Mouse (Mus musculus) neural tube, embryonic 14.5 days (tissue): Measurements from ENCODE around the gene Odf3. TPM values are rescaled to one million over a fixed set of nuclear protein-coding genes. Genes with fewer than 3 reads are reported as not detected.
"Not testable (repeated sequence)": the region's sequence is repeated elsewhere in the genome, so short reads cannot be mapped to it uniquely, and the experiment has no call there.

Source experiments
- ATAC-seq: fragments of 200-750 bp; cut with Nextera tagmentation; 2 replicates; pipeline ENCODE4 v1.8.0; 2017; ENCODE audit warnings: low read depth, mild to moderate bottlenecking, moderate TSS enrichment, moderate library complexity
- H3K27ac ChIP-seq: fragments of 300-500 bp; sonication (generic); 2 replicates; pipeline ENCODE4 v1.5.1; 2014; ENCODE audit warnings: low read depth, mild to moderate bottlenecking, control low read depth, low read length, moderate library complexity, mixed read lengths
- H3K27me3 ChIP-seq: fragments of 300-500 bp; sonication (generic); 2 replicates; pipeline ENCODE4 v1.6.1; 2014; ENCODE audit warnings: low read length; ENCODE audit not compliant: control insufficient read depth, insufficient read depth
- H3K36me3 ChIP-seq: fragments of 300-500 bp; sonication (generic); 2 replicates; pipeline ENCODE4 v1.6.1; 2014; ENCODE audit warnings: low read length, mixed read lengths; ENCODE audit not compliant: control insufficient read depth, insufficient read depth
- H3K4me1 ChIP-seq: fragments of 300-500 bp; sonication (generic); 2 replicates; pipeline ENCODE4 v1.6.1; 2014; ENCODE audit warnings: low read length; ENCODE audit not compliant: control insufficient read depth, insufficient read depth
- H3K4me2 ChIP-seq: fragments of 300-500 bp; sonication (generic); 2 replicates; pipeline ENCODE4 v1.6.1; 2014; ENCODE audit warnings: mild to moderate bottlenecking, low read depth, low read length, control low read depth
- H3K4me3 ChIP-seq: fragments of 300-500 bp; sonication (generic); 2 replicates; pipeline ENCODE4 v1.5.1; 2014; ENCODE audit warnings: low read depth, low read length, control low read depth, mixed read lengths
- H3K9ac ChIP-seq: fragments of 300-500 bp; sonication (generic); replicated peaks from 2 replicates; pipeline ENCODE4 v1.6.1; 2014; ENCODE audit warnings: low read depth, mild to moderate bottlenecking, control low read depth, low read length, mixed read lengths
- H3K9me3 ChIP-seq: fragments of 300-500 bp; sonication (generic); 2 replicates; pipeline ENCODE4 v1.6.1; 2016; ENCODE audit warnings: low read length; ENCODE audit not compliant: control insufficient read depth
- WGBS: fragments of 180-500 bp; shearing (Covaris S2); extraction: QIAGEN DNeasy Blood & Tissue Kit; methylation state at CpG from one replicate; pipeline ENCODE4 v1.1.7; 2014; 5-methylcytosine and 5-hydroxymethylcytosine counted together
- polyA plus RNA-seq: library from polyadenylated mRNA; unstranded; fragments of >200 nt; fragmentation: Nextera tagmentation; extraction: Ambion mirVana; gene quantifications from 2 replicates; pipeline ENCODE4 v1.2.1, GENCODE M21; 2014

The Odf3 gene
- polyA plus RNA-seq, 1 experiment from 2014 or later, result 0.37 TPM

GRCm38 (mm10) chr7:140864761-140865160, 17.2 kb downstream of the Odf3 start:
- H3K9ac ChIP-seq, result no peak overlapping the region
- no peak overlapping the region for H3K4me3 ChIP-seq
- peaks cover 44% of the 10 kb centered on the region for H3K36me3 ChIP-seq
- 89% methylated on average over 12 of the region's 12 CpGs for WGBS
- H3K27ac ChIP-seq, result no peak overlapping the region
- no peak for ATAC-seq
- H3K4me1 ChIP-seq, result no peaks in the 10 kb centered on the region
- H3K4me2 ChIP-seq, result no peak overlapping the region
- H3K9me3 ChIP-seq, result no peaks in the 10 kb centered on the region
- no peaks in the 10 kb centered on the region for H3K27me3 ChIP-seq

- Histone ChIP-seq H3K9ac (no peak overlapping the region), H3K4me1 (no peaks in the 10 kb centered on the region), H3K27me3 (no peaks in the 10 kb centered on the region), H3K4me3 (no peak overlapping the region), H3K36me3 (peaks cover 20% of the 10 kb centered on the region), H3K4me2 (no peak overlapping the region), H3K27ac (no peak overlapping the region), H3K9me3 (no peaks in the 10 kb centered on the region)
- 83% methylated on average over 4 of the region's 4 CpGs for WGBS
- no peak for ATAC-seq
These were observed 26.6 kb downstream of the Odf3 start for GRCm38 (mm10) chr7:140874224-140874623.

- no peaks in the 10 kb centered on the region for H3K27me3 ChIP-seq
- no peak overlapping the region for H3K4me3 ChIP-seq
- no peaks in the 10 kb centered on the region for H3K9me3 ChIP-seq
- H3K9ac ChIP-seq, result no peak overlapping the region
- no peak overlapping the region for H3K4me2 ChIP-seq
- H3K27ac ChIP-seq, result no peak overlapping the region
- WGBS, result 92% methylated on average over 6 of the region's 6 CpGs
- no peaks in the 10 kb centered on the region; the same call in 1 of the 2 replicates for H3K4me1 ChIP-seq
- ATAC-seq, result no peak
- peaks cover 20% of the 10 kb centered on the region for H3K36me3 ChIP-seq
These were observed 29.8 kb downstream of the Odf3 start for GRCm38 (mm10) chr7:140877364-140877763.

GRCm38 (mm10) chr7:140879355-140879754, 31.8 kb downstream of the Odf3 start:
- H3K4me1 ChIP-seq, result peaks cover 4% of the 10 kb centered on the region; the same call in 1 of the 2 replicates
- H3K27ac ChIP-seq, result no peak overlapping the region
- H3K36me3 ChIP-seq, result peaks cover 20% of the 10 kb centered on the region
- no peak overlapping the region for H3K4me3 ChIP-seq
- no peaks in the 10 kb centered on the region for H3K27me3 ChIP-seq
- no peak overlapping the region for H3K4me2 ChIP-seq
- H3K9me3 ChIP-seq, result no peaks in the 10 kb centered on the region
- 89% methylated on average over 7 of the region's 7 CpGs for WGBS
- H3K9ac ChIP-seq, result no peak overlapping the region
- ATAC-seq, result no peak

GRCm38 (mm10) chr7:140880419-140880818, 32.8 kb downstream of the Odf3 start:
- 89% methylated on average over 3 of the region's 3 CpGs for WGBS
- H3K36me3 ChIP-seq, result peaks cover 17% of the 10 kb centered on the region; the same call in 1 of the 2 replicates
- ATAC-seq, result no peak
- H3K4me2 ChIP-seq, result no peak overlapping the region
- H3K9me3 ChIP-seq, result no peaks in the 10 kb centered on the region
- H3K9ac ChIP-seq, result no peak overlapping the region
- no peak overlapping the region for H3K27ac ChIP-seq
- peaks cover 4% of the 10 kb centered on the region; the same call in 1 of the 2 replicates for H3K4me1 ChIP-seq
- no peaks in the 10 kb centered on the region for H3K27me3 ChIP-seq
- H3K4me3 ChIP-seq, result no peak overlapping the region

GRCm38 (mm10) chr7:140880865-140881515, 33.4 kb downstream of the Odf3 start:
- 27% methylated on average over 8 of the region's 8 CpGs for WGBS
- peaks cover 4% of the 10 kb centered on the region; the same call in 1 of the 2 replicates for H3K4me1 ChIP-seq

GRCm38 (mm10) chr7:140881696-140882468, 34.3 kb downstream of the Odf3 start, which contains the start of the genes Psmd13 and Sirt3:
Psmd13 (plus strand) TSS chr7:140881968.
Sirt3 (minus strand) TSS chr7:140882309.
- H3K4me3 ChIP-seq, result peak within 1 kb of the TSS; percentile 92
- peak within 1 kb of the TSS; percentile 70 for H3K4me2 ChIP-seq
- H3K9me3 ChIP-seq, result no peaks in the 10 kb centered on the region
- peaks cover 4% of the 10 kb centered on the region; the same call in 1 of the 2 replicates for H3K4me1 ChIP-seq
- peak within 1 kb of the TSS; percentile 82 for H3K27ac ChIP-seq
- peak within 1 kb of the TSS; percentile 88 for H3K9ac ChIP-seq
- H3K36me3 ChIP-seq, result peaks cover 19% of the 10 kb centered on the region
- WGBS, result under 1% methylated on average over 51 of the region's 59 CpGs
- no peaks in the 10 kb centered on the region for H3K27me3 ChIP-seq
- ATAC-seq, result peak; percentile 98

More at GRCm38 (mm10) chr7:140880865-140881515, 33.4 kb downstream of the Odf3 start:
- Histone ChIP-seq H3K4me2 (peak overlapping the region; percentile 70), H3K36me3 (peaks cover 18% of the 10 kb centered on the region), H3K9ac (peak overlapping the region; percentile 88), H3K4me3 (peak overlapping the region; percentile 92), H3K27ac (no peak overlapping the region), H3K27me3 (no peaks in the 10 kb centered on the region), H3K9me3 (no peaks in the 10 kb centered on the region)
- no peak for ATAC-seq

GRCm38 (mm10) chr7:140882469-140882803, 34.8 kb downstream of the Odf3 start:
- no peaks in the 10 kb centered on the region for H3K9me3 ChIP-seq
- H3K4me3 ChIP-seq, result peak overlapping the region; percentile 92
- peak overlapping the region; percentile 88 for H3K9ac ChIP-seq
- H3K27me3 ChIP-seq, result no peaks in the 10 kb centered on the region
- H3K27ac ChIP-seq, result peak overlapping the region; percentile 82
- WGBS, result under 1% methylated on average over 12 of the region's 12 CpGs
- peaks cover 15% of the 10 kb centered on the region for H3K36me3 ChIP-seq
- H3K4me1 ChIP-seq, result peaks cover 4% of the 10 kb centered on the region; the same call in 1 of the 2 replicates
- H3K4me2 ChIP-seq, result peak overlapping the region; percentile 70
- peak; percentile 47; the same call in 1 of the 2 replicates for ATAC-seq

- not testable (repeated sequence) for H3K9ac ChIP-seq, H3K27me3 ChIP-seq, H3K4me2 ChIP-seq, H3K9me3 ChIP-seq, H3K27ac ChIP-seq, H3K4me3 ChIP-seq, H3K4me1 ChIP-seq, ATAC-seq
- peaks cover 61% of the 10 kb centered on the region for H3K36me3 ChIP-seq
- 97% methylated on average over 16 of the region's 16 CpGs for WGBS
These were observed 43.0 kb downstream of the Odf3 start for GRCm38 (mm10) chr7:140890636-140891035.
